Mouse (Mus musculus) T-helper 17 cell (primary cell): ENCODE measurements around the gene Spata22.
"Not testable (repeated sequence)": the region's sequence is repeated elsewhere in the genome, so short reads cannot be mapped to it uniquely, and the experiment has no call there.

Experiments
- in situ Hi-C, 2 experiments: fragments of 300-600 bp; cut with MboI, MseI; formaldehyde crosslinking; loops; 1 replicate in 1 of 2; 2 replicates in 1 of 2; pipeline ENCODE4 v1.15.1; 2025; ENCODE audit warnings: high pct_unique_total_duplicates in 2 of 2

The Spata22 gene

DNA sequence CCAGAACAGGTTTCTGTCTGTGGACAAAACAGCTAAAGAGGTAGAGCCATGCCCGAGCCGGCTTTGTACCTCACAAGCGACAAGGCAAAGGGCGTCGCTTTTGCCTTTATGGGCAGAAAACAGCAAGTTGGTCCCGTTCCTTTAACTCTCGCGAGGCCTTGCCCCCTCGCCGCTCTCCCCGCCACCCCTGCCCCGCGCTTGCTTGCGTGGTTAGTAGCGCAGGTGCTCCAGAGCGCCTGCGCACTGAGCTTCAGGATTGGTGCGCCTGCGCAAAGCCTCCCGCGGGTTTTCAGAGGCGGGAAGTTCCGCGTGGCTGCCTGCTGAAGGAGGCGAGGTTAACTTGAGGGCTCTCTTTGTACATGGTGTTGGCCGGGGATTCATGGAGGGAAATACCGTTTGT, at the start of gene Spata22, which contains the start of the genes Aspa and Gm49340:
TSS of gene Spata22 (plus strand) at position 300 of the 400 bp plus-strand sequence.
TSS of gene Aspa (minus strand) at position 155 of the 400 bp plus-strand sequence.
TSS of gene Gm49340 (plus strand) at position 300 of the 400 bp plus-strand sequence.
- in situ Hi-C loops: no loop called here

DNA sequence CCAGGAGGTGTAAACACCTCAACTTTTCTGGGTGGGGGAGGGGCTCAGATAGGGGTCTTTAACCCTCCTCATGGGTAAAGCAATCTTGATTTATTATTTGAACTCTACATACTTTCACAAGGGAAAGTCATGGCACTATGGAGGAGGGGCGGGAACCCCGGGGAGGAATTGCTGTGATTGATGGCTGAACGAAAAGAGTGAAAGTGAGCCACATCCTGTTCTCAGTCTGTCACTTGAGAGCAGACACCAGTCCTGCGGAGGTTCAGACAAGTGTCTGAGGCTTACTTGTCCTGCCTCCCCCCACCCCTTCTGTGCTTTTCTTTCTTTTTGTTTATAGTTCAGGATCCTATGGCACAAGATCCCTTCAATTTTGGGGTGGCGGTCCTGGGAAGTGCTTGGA, 48.8 kb upstream of the Spata22 start:
- in situ Hi-C loops: no loop called here

- in situ Hi-C loops: no loop called here
Observed at GRCm38 (mm10) chr11:73281528-73282027, 48.0 kb upstream of the Spata22 start.

- in situ Hi-C loops: no loop called here
Observed at GRCm38 (mm10) chr11:73283369-73283768, 46.2 kb upstream of the Spata22 start.

DNA sequence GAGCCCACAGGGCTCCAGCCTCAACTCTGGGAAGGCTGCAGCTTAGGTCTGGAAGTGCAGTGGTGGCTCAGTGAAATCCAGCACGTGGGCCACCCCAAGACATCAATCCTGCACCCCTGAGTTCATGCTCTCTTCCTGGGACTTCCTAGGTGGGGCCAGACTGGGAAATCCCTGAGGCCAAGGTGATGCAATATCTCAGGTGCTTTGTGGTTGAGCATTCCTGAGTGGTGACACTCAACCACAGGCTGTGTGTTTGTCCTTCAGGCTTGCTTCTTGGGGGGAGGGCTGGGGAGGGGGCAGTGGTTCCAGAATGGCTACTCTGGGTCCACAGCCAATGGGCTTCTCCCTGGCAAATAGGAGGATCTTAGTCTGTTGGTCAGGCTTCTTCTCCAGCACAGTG, 45.6 kb upstream of the Spata22 start:
- in situ Hi-C loops: no loop called here

DNA sequence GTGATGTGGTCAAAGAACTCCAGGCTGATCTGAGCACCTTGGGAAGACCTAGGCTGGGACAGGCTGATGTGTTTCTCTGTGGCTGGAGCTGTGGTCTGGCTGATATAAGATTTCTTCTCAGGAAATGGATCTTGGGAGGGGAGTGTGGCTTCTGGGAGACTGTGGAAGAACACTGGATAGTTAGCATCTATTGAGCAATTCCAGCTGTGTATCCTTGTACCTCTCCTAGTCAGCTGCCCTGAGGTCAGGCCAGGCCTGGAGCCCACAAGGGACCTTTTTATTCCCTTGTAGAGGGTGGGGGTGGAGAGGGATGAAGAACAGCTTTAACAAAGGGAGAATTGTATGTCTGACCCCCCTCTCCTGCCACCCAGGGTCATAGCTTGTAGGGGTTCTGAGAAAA, 45.2 kb upstream of the Spata22 start:
- in situ Hi-C loops: no loop called here

GRCm38 (mm10) chr11:73289621-73290020, 39.9 kb upstream of the Spata22 start:
- in situ Hi-C loops: loop anchor here in 1 of 2 experiments (5.0 kb wide), 1 partner anchor 1088 kb away; no protein-coding TSS in a partner anchor

- in situ Hi-C loops: no loop called here
Observed at GRCm38 (mm10) chr11:73303123-73303522, 26.4 kb upstream of the Spata22 start.

DNA sequence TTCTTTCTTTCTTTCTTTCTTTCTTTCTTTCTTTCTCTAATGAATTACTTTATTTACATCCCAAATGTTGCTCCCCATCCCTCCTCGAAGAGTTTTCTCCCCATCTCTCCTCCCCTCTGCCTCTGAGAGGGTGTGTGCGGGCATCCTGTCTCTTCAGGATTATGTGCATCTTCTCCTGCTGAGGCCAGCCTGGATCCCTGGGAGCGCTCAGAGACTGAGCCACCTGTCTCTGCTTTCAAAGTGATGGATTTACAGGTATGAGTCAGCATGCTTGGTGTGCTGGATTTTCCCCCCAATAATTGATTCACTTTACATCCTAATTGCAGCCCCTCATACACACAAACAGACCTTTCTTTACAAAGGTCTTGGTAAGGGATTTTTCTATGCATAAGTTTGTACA, 13.6 kb upstream of the Spata22 start:
- in situ Hi-C loops: no loop called here

- in situ Hi-C loops: not testable (repeated sequence)
Observed at GRCm38 (mm10) chr11:73318581-73318980, 11.0 kb upstream of the Spata22 start.

DNA sequence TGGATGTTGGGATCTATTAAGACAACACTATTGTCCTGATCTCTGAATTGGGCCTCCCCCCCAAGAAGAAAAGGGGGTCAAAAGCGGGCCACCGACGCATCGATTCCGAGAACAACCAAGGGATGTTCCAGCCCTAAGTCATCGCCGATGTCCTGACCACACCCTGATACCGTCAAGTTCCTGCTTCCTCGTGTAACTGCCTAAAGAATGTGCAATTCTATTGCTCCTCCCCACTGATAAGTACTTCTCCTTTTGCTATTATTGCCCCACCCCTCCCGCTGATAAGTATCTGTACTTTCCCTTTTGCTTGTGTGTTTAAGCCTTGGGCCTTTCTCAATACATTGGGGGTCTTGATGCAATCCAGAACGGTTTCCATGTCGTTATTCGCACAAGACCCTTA, 8.5 kb upstream of the Spata22 start:
- in situ Hi-C loops: not testable (repeated sequence)

DNA sequence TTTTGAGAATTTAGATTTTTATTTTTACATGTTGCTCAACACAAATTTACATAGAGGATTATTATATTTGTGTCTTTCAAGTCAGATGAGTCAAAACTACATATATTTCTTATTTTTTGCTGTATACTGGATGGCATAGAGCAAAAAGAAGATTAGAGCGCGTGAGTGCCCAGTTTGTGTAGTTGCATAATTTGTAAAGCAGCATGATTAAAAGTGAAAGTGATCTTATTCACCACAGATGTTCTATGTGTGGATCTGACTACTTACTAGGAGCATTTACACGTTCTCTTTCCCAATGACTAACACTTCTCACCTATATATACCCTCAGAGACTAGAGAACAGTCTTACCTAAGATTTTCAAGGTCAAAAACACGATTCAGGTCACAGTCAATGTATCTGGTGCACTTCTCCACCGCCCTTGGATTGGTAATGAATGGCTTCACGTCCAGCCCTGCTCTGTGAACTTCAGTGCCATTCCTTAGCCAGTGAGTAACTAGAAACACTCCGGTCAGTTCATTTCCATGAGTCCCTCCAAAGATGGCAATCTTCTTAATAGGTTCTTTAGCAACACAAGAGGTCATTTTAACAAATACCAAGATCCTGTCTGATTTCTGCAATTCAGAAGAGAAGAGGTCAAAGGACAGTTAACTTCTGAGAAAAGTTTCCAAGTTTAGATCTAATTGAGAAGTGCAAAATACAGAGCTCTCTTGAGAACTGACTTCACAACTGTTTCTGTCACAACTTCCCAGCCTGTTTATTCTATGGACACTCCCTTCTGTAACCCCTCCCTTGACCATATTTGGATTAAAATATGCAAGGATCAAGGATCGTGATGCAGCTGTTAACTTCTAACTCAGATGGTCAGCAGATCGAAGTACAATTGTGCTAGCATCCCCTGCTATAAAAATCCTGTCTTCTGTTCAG, 5.4 kb upstream of the Spata22 start:
- in situ Hi-C loops: no loop called here

DNA sequence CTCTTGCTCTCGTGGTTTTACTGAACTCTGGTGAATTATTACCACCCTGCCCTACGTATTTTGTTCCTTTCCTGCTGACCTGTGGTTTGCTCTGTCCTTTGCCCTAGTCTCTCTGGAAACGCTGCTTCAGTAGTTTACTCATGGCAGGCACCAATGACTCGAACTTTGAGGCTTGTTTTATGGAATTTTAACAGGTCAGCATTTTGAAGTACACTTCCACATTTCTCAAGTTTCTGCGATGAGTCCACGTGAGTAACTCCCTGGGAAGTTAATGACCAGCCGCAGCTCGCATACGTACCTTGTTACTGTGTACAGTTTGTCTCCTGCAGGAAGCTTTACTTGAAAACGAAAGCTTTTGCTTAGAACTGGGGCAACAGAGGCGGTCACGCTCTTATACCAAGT, 3.1 kb upstream of the Spata22 start:
- in situ Hi-C loops: no loop called here

DNA sequence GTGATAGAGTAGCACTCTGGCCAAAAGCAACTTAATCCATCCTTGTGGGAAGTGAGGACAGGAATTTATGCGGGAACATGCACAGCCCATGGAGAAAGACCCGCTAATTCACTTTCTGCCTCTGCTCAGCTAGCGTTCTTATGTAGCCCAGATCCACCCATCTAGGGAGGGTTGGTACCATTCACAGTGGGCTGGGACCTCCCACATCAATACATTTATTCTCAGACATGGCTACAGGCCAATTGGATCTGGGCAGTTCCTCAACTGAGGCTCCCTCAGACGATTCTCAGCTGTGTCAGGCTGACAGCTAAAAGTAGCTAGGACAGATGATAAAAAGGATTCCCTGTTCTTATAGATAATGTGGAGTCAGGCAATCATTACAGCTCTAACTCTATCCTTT, 2.2 kb upstream of the Spata22 start:
- in situ Hi-C loops: no loop called here

DNA sequence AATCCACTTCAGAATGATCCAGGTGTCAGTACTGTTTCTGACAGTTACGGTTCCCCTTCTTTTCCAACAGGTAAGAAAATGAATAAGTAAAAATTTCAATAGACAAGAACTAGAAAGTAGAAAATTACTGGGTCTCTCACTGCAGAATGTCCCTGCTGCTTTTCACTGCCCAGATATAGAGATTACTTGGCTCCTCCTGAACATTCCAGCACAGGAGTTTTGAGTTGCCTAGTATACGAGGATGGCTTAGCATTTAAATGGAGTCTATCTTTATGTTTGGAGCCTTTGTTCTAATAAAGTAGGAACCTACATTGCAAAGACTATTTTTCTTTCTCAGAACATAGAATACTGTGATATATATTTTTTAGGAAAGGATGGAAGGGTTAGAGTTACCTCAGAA, 3.8 kb downstream of the Spata22 start:
- in situ Hi-C loops: no loop called here

DNA sequence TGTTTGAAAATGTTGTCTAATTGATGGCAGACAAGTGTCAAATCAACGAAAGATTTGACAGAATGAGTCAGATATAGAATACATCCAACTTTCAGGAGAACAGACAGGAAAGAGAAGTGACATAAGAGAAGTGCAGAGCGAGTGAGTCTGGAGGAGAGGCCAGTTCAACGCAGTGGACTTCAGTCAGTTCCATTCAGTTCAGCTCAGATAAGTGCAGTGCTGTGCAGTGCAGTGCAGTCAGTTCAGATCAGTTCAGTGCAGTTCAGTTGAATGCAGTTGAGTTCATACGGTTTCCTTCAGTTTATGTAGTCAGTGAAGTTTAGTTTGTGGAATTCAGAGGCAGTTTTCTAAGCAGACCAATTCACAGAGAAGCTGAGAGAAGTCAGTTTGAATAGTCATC, 7.4 kb downstream of the Spata22 start:
- in situ Hi-C loops: no loop called here

GRCm38 (mm10) chr11:73350483-73350882, 20.9 kb downstream of the Spata22 start, which contains the start of gene Olfr20:
Olfr20 (plus strand) TSS chr11:73350783.
- in situ Hi-C loops: no loop called here

GRCm38 (mm10) chr11:73370946-73371345, 41.4 kb downstream of the Spata22 start, which contains the start of gene Olfr376:
Olfr376 (plus strand) TSS chr11:73371246.
- in situ Hi-C loops: no loop called here

GRCm38 (mm10) chr11:73395374-73395773, 65.8 kb downstream of the Spata22 start:
- in situ Hi-C loops: no loop called here
